Mouse (Mus musculus): ENCODE data around the gene Phldb2. TPM values are rescaled to one million over a fixed set of nuclear protein-coding genes. Genes with fewer than 3 reads are reported as not detected.
A peak's percentile ranks its signal among the peaks of the same experiment; 100 is the strongest.

Phldb2 gene
- polyA plus RNA-seq, 1 experiment from 2014 or later: 6.6 TPM

GRCm38 (mm10) chr16:45843351-45843891, 110.0 kb downstream of the Phldb2 start:
- ATAC-seq: peak; percentile 52
- H3K27ac ChIP-seq (ENCODE audit: low read length): no peak overlapping the region
- H3K36me3 ChIP-seq (ENCODE audit: control insufficient read depth, insufficient read depth, low read length): no peaks in the 10 kb centered on the region
- H3K4me1 ChIP-seq (ENCODE audit: control insufficient read depth, insufficient read depth, low read length): peaks cover 6% of the 10 kb centered on the region; the same call in 1 of the 2 replicates
- H3K4me2 ChIP-seq (ENCODE audit: low read length): peak overlapping the region; percentile 99
- H3K9me3 ChIP-seq (replicated peaks; ENCODE audit: control insufficient read depth, low read length, poor library complexity, severe bottlenecking): no peaks in the 10 kb centered on the region
- under 1% methylated on average over 16 of the region's 16 CpGs for WGBS
- H3K27me3 ChIP-seq (ENCODE audit: control insufficient read depth, insufficient read depth, low read depth, low read length): no peaks in the 10 kb centered on the region
- H3K9ac ChIP-seq (ENCODE audit: low read depth, low read length): peak overlapping the region; percentile 78
- H3K4me3 ChIP-seq (ENCODE audit: low read depth, low read length): peak overlapping the region; percentile 79

GRCm38 (mm10) chr16:45842440-45842839, 111.0 kb downstream of the Phldb2 start:
- Histone ChIP-seq H3K36me3 (ENCODE audit: control insufficient read depth, insufficient read depth, low read length) (no peaks in the 10 kb centered on the region), H3K4me2 (ENCODE audit: low read length) (no peak overlapping the region), H3K27me3 (ENCODE audit: control insufficient read depth, insufficient read depth, low read depth, low read length) (no peaks in the 10 kb centered on the region), H3K27ac (ENCODE audit: low read length) (no peak overlapping the region), H3K9ac (ENCODE audit: low read depth, low read length) (no peak overlapping the region), H3K4me3 (ENCODE audit: low read depth, low read length) (no peak overlapping the region), H3K4me1 (ENCODE audit: control insufficient read depth, insufficient read depth, low read length) (peaks cover 6% of the 10 kb centered on the region; the same call in 1 of the 2 replicates), H3K9me3 (replicated peaks; ENCODE audit: control insufficient read depth, low read length, poor library complexity, severe bottlenecking) (no peaks in the 10 kb centered on the region)
- no peak for ATAC-seq
- WGBS: 62% methylated on average over 4 of the region's 4 CpGs

GRCm38 (mm10) chr16:45841806-45842205, 111.6 kb downstream of the Phldb2 start:
- Histone ChIP-seq H3K27ac (ENCODE audit: low read length) (no peak overlapping the region), H3K4me1 (ENCODE audit: control insufficient read depth, insufficient read depth, low read length) (peaks cover 6% of the 10 kb centered on the region; the same call in 1 of the 2 replicates), H3K4me3 (ENCODE audit: low read depth, low read length) (no peak overlapping the region), H3K9ac (ENCODE audit: low read depth, low read length) (no peak overlapping the region), H3K4me2 (ENCODE audit: low read length) (no peak overlapping the region), H3K36me3 (ENCODE audit: control insufficient read depth, insufficient read depth, low read length) (no peaks in the 10 kb centered on the region), H3K9me3 (replicated peaks; ENCODE audit: control insufficient read depth, low read length, poor library complexity, severe bottlenecking) (no peaks in the 10 kb centered on the region), H3K27me3 (ENCODE audit: control insufficient read depth, insufficient read depth, low read depth, low read length) (no peaks in the 10 kb centered on the region)
- WGBS: 85% methylated on average over 3 of the region's 3 CpGs
- no peak for ATAC-seq

GRCm38 (mm10) chr16:45841016-45841415, 112.4 kb downstream of the Phldb2 start:
- ATAC-seq: no peak
- H3K4me3 ChIP-seq (ENCODE audit: low read depth, low read length): no peak overlapping the region
- no peak overlapping the region for H3K9ac ChIP-seq (ENCODE audit: low read depth, low read length)
- H3K36me3 ChIP-seq (ENCODE audit: control insufficient read depth, insufficient read depth, low read length): no peaks in the 10 kb centered on the region
- no peak overlapping the region for H3K4me2 ChIP-seq (ENCODE audit: low read length)
- no peaks in the 10 kb centered on the region for H3K9me3 ChIP-seq (replicated peaks; ENCODE audit: control insufficient read depth, low read length, poor library complexity, severe bottlenecking)
- H3K4me1 ChIP-seq (ENCODE audit: control insufficient read depth, insufficient read depth, low read length): peaks cover 6% of the 10 kb centered on the region; the same call in 1 of the 2 replicates
- H3K27ac ChIP-seq (ENCODE audit: low read length): no peak overlapping the region
- no peaks in the 10 kb centered on the region for H3K27me3 ChIP-seq (ENCODE audit: control insufficient read depth, insufficient read depth, low read depth, low read length)
- WGBS: 66% methylated on average over 3 of the region's 3 CpGs

GRCm38 (mm10) chr16:45837541-45838342, 115.7 kb downstream of the Phldb2 start:
- Histone ChIP-seq H3K27me3 (ENCODE audit: control insufficient read depth, insufficient read depth, low read depth, low read length) (no peaks in the 10 kb centered on the region), H3K36me3 (ENCODE audit: control insufficient read depth, insufficient read depth, low read length) (no peaks in the 10 kb centered on the region), H3K4me2 (ENCODE audit: low read length) (no peak overlapping the region), H3K9ac (ENCODE audit: low read depth, low read length) (no peak overlapping the region), H3K4me3 (ENCODE audit: low read depth, low read length) (no peak overlapping the region), H3K9me3 (replicated peaks; ENCODE audit: control insufficient read depth, low read length, poor library complexity, severe bottlenecking) (no peaks in the 10 kb centered on the region), H3K4me1 (ENCODE audit: control insufficient read depth, insufficient read depth, low read length) (0 out of 2 replicates have a peak, but pooled peaks cover under 1% of the 10 kb centered on the region), H3K27ac (ENCODE audit: low read length) (no peak overlapping the region)
- ATAC-seq: no peak
- WGBS: 82% methylated on average over 5 of the region's 5 CpGs

GRCm38 (mm10) chr16:45832747-45833108, 120.7 kb downstream of the Phldb2 start:
- H3K27me3 ChIP-seq (ENCODE audit: control insufficient read depth, insufficient read depth, low read depth, low read length): no peaks in the 10 kb centered on the region
- no peaks in the 10 kb centered on the region; the same call in 1 of the 2 replicates for H3K4me1 ChIP-seq (ENCODE audit: control insufficient read depth, insufficient read depth, low read length)
- H3K27ac ChIP-seq (ENCODE audit: low read length): no peak overlapping the region
- H3K9ac ChIP-seq (ENCODE audit: low read depth, low read length): no peak overlapping the region
- ATAC-seq: no peak
- WGBS: 83% methylated on average over 6 of the region's 6 CpGs
- H3K36me3 ChIP-seq (ENCODE audit: control insufficient read depth, insufficient read depth, low read length): no peaks in the 10 kb centered on the region
- no peak overlapping the region for H3K4me3 ChIP-seq (ENCODE audit: low read depth, low read length)
- no peak overlapping the region for H3K4me2 ChIP-seq (ENCODE audit: low read length)
- no peaks in the 10 kb centered on the region for H3K9me3 ChIP-seq (replicated peaks; ENCODE audit: control insufficient read depth, low read length, poor library complexity, severe bottlenecking)

- Histone ChIP-seq H3K4me2 (ENCODE audit: low read length) (no peak overlapping the region), H3K36me3 (ENCODE audit: control insufficient read depth, insufficient read depth, low read length) (no peaks in the 10 kb centered on the region), H3K4me1 (ENCODE audit: control insufficient read depth, insufficient read depth, low read length) (no peaks in the 10 kb centered on the region; the same call in 1 of the 2 replicates), H3K9me3 (replicated peaks; ENCODE audit: control insufficient read depth, low read length, poor library complexity, severe bottlenecking) (no peaks in the 10 kb centered on the region), H3K27me3 (ENCODE audit: control insufficient read depth, insufficient read depth, low read depth, low read length) (no peaks in the 10 kb centered on the region), H3K9ac (ENCODE audit: low read depth, low read length) (no peak overlapping the region), H3K27ac (ENCODE audit: low read length) (no peak overlapping the region), H3K4me3 (ENCODE audit: low read depth, low read length) (no peak overlapping the region)
- 83% methylated on average over 8 of the region's 8 CpGs for WGBS
- no peak for ATAC-seq
Measured at GRCm38 (mm10) chr16:45832061-45832746, 121.2 kb downstream of the Phldb2 start.

GRCm38 (mm10) chr16:45831094-45831872, 122.1 kb downstream of the Phldb2 start:
- no peak for ATAC-seq
- no peak overlapping the region for H3K9ac ChIP-seq (ENCODE audit: low read depth, low read length)
- H3K4me2 ChIP-seq (ENCODE audit: low read length): no peak overlapping the region
- H3K27me3 ChIP-seq (ENCODE audit: control insufficient read depth, insufficient read depth, low read depth, low read length): no peaks in the 10 kb centered on the region
- no peak overlapping the region for H3K27ac ChIP-seq (ENCODE audit: low read length)
- H3K36me3 ChIP-seq (ENCODE audit: control insufficient read depth, insufficient read depth, low read length): no peaks in the 10 kb centered on the region
- H3K4me3 ChIP-seq (ENCODE audit: low read depth, low read length): no peak overlapping the region
- H3K9me3 ChIP-seq (replicated peaks; ENCODE audit: control insufficient read depth, low read length, poor library complexity, severe bottlenecking): no peaks in the 10 kb centered on the region
- WGBS: 41% methylated on average over 4 of the region's 4 CpGs
- H3K4me1 ChIP-seq (ENCODE audit: control insufficient read depth, insufficient read depth, low read length): no peaks in the 10 kb centered on the region; the same call in 1 of the 2 replicates

Data from midbrain, embryonic 16.5 days (tissue).